Mouse (Mus musculus) CD4-positive helper T cell, adult 2 months (primary cell): ENCODE data around the gene Crocc.

ENCODE experiments used
- DNase-seq: peaks from one replicate; pipeline ENCODE4 v3.0.0-alpha.2; 2012; ENCODE audit warnings: low read depth, missing footprints, low spot score

Gene Crocc

DNA sequence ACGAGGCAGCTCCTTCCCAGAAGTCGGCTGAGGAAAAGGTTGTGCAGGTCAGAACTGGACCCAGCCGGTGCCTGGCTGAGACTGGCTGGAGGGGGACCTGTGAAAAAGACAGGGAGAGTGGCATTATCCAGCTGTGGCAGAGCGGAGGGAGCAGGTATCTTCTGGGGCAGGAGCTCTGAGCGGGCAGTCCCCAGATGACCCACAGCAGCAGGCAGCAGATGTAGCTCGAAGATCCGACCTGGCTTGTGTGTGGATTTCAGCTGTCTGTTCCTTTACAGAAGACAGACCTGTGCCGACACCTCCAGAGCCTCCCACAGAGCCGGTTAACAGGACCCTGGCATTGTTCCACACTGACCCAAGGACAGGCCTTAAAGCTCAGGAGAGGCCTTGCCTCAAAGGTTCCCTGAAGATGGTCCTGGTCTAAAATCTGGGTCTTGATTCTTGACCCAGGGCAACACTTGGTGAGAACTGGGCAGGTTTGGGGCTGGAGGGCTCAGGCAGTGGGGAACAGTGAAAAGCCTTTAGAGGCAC lies 7.2 kb upstream of the Crocc start:
- DNase-seq = no peak

- no peak for DNase-seq
Observed at GRCm38 (mm10) chr4:141066709-141067515, 6.6 kb upstream of the Crocc start.

DNA sequence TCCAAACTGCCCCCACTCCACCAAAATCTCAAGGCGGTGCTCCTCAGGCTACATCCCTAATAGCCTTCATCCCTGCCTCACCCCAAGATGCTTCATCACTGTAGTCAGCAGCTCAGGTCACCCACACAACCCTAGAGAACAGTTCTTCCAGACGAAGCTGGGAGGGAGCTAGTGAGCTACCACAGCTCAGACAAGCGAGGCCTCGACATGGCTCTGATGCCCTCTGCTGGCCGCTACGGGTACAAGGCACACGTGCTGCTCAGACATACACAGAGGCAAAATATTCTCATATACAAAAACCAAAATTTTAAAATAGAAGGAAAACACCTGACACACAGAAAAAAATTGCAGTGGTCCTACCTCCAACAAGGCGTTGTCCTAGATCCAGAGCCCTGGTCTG lies 4.8 kb upstream of the Crocc start:
- DNase-seq = peak; percentile 89

DNA sequence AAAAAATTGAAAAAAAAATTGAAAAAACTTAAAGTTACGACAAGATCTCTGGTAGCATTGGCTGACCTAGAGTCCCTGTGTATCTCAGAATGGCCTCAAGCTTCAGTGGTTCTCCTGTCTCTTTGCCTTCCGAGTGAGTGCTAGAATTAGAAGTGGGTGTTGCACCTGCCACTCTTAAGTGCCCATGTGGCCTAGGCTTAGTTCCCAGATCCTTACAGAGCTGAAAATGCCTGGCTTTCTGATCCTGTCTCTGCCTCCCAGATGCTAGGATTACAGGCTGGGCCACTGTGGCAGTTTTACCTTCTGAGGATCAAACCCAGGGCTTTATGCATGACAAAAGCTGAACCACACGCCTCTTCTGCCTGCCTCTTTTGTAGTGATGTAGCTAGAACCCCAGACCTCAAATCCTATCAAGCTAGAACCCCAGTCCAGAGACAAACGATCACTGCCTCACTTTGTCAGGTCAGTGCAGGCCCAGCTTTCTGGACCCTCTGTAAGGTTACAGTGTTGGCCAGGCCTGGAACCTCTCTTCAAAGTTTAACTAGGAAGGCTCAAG lies 3.8 kb upstream of the Crocc start:
- DNase-seq = no peak

- no peak for DNase-seq
Observed at GRCm38 (mm10) chr4:141059616-141060425, 529 bp downstream of the Crocc start.

- no peak for DNase-seq
Observed at GRCm38 (mm10) chr4:141058835-141059234, 1.5 kb downstream of the Crocc start.

- no peak for DNase-seq
Observed at GRCm38 (mm10) chr4:141056970-141057369, 3.4 kb downstream of the Crocc start.

- DNase-seq = no peak
Observed at GRCm38 (mm10) chr4:141053568-141054161, 6.7 kb downstream of the Crocc start.

DNA sequence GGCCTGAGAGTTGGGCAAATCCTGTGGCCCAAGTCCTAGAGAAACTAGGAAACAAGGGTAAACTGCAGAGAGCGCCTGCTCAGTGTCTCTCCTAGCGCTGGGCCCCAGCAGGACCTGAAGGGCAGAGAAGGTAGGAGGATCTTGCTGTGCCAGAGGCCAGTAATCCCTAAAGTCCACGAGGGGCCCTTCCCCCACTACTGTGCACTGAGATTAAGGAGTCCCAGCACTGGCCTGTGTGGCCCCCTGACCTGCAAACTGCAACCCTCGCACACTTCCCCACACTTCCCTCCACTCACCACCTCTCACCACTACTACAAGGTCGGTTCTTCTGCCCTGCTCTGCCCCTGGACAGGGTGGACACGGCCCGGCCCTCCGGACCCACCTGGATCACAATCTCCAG lies 7.2 kb downstream of the Crocc start:
- no peak for DNase-seq

DNA sequence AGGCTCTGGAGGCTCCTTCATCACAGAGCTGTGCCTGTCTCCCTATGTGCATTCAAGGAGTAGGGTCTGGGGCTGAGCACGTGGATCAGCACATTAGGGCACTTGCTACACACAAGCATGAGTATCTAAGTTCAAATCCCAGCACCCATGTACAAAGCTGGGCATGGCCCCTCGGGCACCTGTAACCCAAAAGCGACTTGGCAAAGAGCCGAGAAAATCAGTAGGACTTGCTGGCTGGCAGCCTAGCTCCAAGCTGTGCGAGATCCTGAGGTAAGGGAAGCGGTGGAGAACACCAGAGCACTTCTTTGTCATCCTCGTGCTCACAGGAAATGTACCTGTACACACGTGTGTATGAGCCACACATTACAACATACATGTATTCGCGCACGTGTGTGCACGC lies 7.9 kb downstream of the Crocc start:
- DNase-seq = no peak

- no peak for DNase-seq
Observed at GRCm38 (mm10) chr4:141049476-141049835, 10.9 kb downstream of the Crocc start.

DNA sequence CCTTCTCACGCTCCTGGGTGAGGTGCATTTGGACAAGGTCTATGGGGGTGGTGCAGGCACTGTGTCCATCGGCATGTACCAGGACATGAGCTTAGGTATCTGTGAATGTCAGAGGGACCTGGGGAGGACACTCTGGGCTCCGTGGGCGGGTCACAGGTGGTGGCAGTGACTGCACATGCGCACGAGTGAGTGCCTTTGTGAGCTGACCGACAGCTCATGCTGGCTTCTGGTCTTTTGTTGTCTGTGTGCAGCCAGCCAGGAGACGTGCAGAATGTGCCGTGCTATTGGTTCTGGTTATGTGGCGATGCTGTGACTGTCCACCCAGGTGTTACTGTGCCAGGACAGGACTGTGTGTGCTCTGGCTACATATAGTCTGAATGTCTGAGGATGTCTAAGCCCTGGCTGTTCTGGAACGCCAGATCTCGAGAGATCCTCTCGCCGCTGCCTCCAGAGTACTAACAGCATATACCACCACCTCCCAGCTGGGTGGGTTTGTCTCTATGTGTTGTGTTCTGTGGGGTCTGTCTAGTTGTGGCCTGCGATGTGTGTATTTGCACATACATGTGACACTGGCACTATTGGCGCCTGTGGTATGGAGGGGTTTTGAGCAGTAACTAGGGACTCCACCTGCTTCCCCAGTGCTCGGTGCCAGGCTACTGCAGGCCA lies 11.4 kb downstream of the Crocc start:
- DNase-seq = no peak

DNA sequence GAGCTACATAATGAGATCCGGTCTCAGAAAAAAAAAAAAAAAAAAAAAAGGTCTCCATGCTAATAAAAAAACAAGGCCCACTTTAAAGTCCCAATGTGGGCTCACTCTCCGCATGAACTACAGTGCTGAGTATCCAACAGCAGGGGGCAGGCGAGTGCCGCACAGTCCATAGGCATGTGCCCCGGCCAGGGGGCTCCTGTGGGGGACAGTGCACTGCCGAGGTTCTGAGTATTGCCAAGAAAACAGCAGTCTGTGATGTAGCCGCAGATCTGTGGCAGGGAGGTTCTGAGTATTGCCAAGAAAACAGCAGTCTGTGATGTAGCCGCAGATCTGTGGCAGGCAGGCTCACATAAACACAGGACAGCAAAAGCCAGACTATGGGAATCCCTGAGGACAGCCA lies 15.5 kb downstream of the Crocc start:
- peak; percentile 54 for DNase-seq

- DNase-seq = no peak
Observed at GRCm38 (mm10) chr4:141041117-141041516, 19.2 kb downstream of the Crocc start.

- DNase-seq = no peak
Observed at GRCm38 (mm10) chr4:141033606-141034549, 26.5 kb downstream of the Crocc start.

DNA sequence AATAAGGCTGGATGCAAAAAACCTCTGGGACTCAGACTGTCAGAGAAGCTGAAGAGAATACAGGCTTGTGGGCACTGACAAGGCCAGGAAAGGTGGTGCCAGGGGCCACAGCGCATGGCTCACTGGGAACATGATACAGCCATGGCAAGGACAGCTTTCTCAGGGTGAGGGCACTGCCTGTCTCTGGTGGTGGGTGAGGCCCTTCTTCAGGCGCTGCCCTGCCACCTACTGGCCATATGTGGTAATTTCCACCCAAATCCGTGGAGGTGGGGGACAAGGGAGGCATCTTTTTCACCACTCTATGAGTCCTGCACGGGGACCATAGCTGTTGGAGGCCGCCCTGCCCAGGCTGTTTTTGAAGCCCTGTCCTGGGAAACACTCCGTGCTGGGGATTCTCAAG lies 28.6 kb downstream of the Crocc start:
- DNase-seq = peak; percentile 77

- no peak for DNase-seq
Observed at GRCm38 (mm10) chr4:141030541-141031206, 29.7 kb downstream of the Crocc start.

DNA sequence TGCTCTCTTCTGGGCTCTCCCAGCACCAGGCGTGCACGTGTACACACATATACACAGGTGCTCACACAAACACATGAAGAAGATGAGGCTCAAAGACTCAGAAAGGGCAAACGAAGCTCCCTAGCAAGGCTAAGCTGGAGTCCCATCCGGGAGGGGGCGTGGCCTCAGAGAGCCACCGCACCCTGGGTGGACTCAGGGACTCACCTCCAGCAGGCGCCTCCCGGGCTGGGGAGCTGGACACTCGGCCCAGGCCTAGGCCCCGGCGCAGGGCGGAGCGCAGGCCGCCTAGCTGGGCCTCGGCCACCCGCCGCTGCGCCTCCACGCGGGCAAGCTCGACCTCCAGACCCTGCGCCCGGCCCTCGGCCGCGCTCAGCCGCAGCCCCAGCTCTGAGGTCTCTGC lies 35.4 kb downstream of the Crocc start:
- DNase-seq = no peak

- DNase-seq = no peak
Observed at GRCm38 (mm10) chr4:141024052-141024451, 36.3 kb downstream of the Crocc start.

DNA sequence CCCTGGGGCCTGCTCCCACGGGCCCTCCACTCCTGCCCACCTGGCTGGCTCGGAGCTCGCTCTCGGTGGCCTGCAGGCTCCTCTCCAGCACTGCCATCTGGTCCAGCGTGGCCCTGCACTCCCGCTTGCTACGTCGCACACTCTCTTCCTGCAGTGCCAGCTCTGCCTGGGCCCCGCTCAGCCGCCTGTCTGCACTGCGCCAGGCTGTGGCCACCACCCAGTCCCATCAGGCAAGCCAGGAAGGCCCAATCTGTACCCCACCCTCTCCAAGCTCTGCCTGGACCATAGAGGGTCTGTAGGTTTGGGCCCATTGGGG lies 38.8 kb downstream of the Crocc start:
- DNase-seq = no peak
